Mouse (Mus musculus) cortical plate, adult 2 months (tissue): ENCODE results near the gene Trim8. TPM values are rescaled to one million over a fixed set of nuclear protein-coding genes. Genes with fewer than 3 reads are reported as not detected.
A peak's percentile ranks its signal among the peaks of the same experiment; 100 is the strongest.

Experiments
- H3K27ac ChIP-seq: fragments of 200-500 bp; 2 replicates; pipeline ENCODE4 v1.5.1; 2012; ENCODE audit warnings: low read length, control low read depth, inconsistent platforms; ENCODE audit not compliant: insufficient read depth
- H3K4me1 ChIP-seq: fragments of 200-500 bp; 2 replicates; pipeline ENCODE4 v1.6.1; 2011; ENCODE audit warnings: low read length; ENCODE audit not compliant: control insufficient read depth, insufficient read depth
- H3K4me3 ChIP-seq: fragments of 200-500 bp; 2 replicates; pipeline ENCODE4 v1.5.1; 2011; ENCODE audit warnings: mild to moderate bottlenecking, low read length, control low read depth; ENCODE audit not compliant: insufficient read depth
- CTCF ChIP-seq: fragments of 200-500 bp; IDR thresholded peaks from 2 replicates; pipeline ENCODE4 v1.5.1; 2011; ENCODE audit warnings: mild to moderate bottlenecking, control low read depth, low read length; ENCODE audit not compliant: insufficient read depth; ENCODE audit errors: extremely low read depth
- POLR2A ChIP-seq: fragments of 200-500 bp; IDR thresholded peaks from 2 replicates; pipeline ENCODE4 v1.6.1; 2011; ENCODE audit warnings: mild to moderate bottlenecking, low read length, control low read depth; ENCODE audit not compliant: insufficient read depth; ENCODE audit errors: extremely low read depth
- polyA plus RNA-seq: library from polyadenylated mRNA; depleted of rRNA; stranded (reverse); fragments of >200 nt; gene quantifications from 2 replicates; pipeline ENCODE4 v1.2.3, GENCODE M21; 2012; rRNA removed

The Trim8 gene
- polyA plus RNA-seq = 44.7 and 47.1 TPM in 2 replicates

DNA sequence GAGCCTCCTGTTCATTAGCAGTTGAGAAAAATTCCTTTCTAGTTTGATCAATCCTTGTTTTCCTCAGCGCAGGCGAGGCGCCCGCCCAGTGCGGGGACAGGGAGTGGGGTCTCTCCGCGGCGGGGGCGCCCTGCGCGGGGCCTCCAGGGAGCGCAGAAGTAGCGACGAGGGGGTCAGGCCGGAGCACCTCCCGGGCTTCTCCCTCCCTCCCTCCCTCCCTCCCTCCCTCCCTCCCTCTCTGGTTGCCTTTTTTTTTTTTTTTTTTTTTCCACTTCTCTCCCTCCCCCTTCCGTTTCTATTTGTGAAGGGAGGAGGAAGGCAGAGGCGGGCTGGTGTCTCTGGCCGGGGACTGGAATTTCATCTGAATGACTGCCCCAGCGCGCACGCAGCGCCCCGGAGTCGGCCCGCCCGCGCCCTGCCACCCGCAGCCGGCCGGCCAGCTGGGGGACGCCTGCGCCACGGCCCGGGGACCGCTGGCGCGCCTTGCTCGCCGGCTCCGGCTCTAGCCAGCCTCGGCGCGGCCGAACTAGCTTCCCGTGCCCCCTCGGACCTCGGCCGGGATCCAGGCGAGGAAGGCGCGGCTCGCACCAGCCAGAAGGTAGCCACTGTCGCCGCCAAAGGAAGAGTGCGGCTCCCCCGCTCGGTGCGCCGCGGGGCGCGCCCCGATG, at the start of gene Trim8:
Trim8 (plus strand) TSS at position 302 of the 668 bp plus-strand sequence.
- peak within 1 kb of the TSS; percentile 100 for H3K27ac ChIP-seq
- peak within 1 kb of the TSS; percentile 84 for H3K4me3 ChIP-seq
- H3K4me1 ChIP-seq = peaks cover 11% of the 10 kb centered on the region
- peak; percentile 52; the same call in 1 of the 2 replicates for TF ChIP-seq POLR2A
- no peak for TF ChIP-seq CTCF

DNA sequence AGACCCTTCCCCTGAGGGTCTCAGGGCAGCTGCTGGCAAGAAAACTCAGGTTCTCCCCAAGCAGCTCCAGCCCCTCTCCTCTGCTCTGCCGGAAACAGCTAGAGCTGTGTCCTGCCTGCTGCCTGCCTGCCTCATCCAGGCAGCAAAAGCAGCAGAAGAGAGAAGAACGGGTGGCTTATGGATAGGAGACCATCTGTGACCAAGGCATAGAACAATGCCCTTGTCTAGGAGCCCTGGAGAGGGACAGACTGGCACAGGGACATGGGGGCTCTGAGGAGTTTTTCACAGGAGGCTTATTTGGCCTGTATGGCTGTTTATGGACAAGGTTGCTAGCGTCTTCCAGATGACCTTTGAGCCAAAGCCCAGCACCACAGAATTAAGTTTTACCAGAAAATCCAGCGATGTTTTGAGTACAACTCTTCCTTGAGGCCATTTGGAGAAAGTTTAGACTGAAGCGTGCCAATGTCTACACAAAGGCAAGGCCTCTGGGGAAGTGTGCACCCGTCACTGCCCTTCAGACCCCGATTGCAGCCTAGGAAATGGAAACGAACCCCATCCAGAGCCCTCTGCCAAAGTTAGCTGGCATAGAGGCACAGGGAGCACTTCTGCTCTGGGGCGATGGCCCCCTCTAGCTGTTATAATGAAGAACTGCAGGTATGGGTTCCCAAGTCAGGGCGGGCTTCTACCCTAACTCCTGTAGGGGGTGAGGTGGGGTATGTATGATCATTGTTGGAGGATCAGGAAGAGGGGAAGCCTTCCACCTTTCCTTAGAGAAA, 49.3 kb upstream of the Trim8 start:
- H3K4me3 ChIP-seq = no peak overlapping the region
- no peak for TF ChIP-seq POLR2A
- TF ChIP-seq CTCF = peak; percentile 84
- peak overlapping the region; percentile 8; the same call in 1 of the 2 replicates for H3K27ac ChIP-seq
- H3K4me1 ChIP-seq = no peaks in the 10 kb centered on the region

DNA sequence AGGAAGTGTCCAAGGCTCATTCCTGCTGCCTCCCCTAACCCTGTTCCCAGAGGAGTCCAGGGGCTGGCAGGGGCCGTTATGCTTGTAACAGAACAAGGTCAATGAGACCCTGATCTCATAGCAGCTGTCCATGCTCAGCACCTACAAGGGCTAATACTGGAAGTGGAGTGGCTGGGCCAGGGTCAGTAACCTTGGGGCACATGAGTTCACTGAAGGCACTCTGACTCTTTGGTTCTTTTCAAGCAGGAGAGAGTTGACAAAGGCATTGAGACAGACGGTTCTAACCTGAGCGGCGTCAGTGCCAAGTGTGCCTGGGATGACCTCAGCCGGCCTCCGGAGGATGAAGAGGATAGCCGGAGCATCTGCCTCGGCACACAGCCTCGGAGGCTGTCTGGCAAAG, 48.6 kb upstream of the Trim8 start:
- TF ChIP-seq CTCF (no peak), POLR2A (no peak)
- no peak overlapping the region for H3K27ac ChIP-seq

DNA sequence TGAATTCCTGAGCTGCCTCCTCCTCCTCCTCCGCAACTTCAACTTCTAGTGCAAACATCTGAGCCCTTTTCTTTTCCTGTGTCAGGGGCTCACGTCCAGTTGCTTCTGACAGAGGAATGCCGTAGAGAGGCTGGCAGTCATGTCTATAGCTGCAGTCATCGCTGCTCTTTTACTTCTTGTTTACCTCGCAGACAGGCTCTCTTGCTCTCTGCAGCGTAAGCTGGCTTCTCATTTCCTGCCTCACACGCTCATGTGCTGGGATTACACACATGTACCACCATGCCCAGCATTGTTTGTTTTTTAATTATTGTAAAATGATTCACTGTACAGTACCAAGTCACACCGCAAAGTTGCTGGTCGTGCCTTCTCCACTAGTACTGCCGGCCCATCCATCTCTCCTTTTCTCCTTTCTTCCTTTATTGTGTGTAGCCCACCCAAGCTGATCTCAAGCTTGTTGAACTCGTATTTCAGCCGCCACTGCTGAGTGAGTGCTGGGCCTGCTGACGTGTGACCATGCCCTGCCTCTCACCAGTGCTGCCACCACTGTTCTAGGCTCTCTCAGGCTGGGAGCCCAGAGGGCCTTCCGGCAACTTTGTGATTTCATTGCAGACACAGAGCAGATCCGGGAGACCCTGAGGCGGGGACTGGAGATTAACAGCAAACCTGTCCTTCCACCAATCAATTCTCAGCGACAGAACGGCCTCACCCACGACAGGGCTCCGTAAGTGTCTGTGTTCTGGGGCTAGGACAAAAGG, 47.2 kb upstream of the Trim8 start:
- H3K27ac ChIP-seq = peak overlapping the region; percentile 32
- H3K4me1 ChIP-seq = no peaks in the 10 kb centered on the region
- TF ChIP-seq POLR2A (no peak), CTCF (no peak)
- no peak overlapping the region for H3K4me3 ChIP-seq

More for the DNA sequence above, 48.6 kb upstream of the Trim8 start:
- H3K4me1 ChIP-seq = no peaks in the 10 kb centered on the region
- H3K4me3 ChIP-seq = no peak overlapping the region

DNA sequence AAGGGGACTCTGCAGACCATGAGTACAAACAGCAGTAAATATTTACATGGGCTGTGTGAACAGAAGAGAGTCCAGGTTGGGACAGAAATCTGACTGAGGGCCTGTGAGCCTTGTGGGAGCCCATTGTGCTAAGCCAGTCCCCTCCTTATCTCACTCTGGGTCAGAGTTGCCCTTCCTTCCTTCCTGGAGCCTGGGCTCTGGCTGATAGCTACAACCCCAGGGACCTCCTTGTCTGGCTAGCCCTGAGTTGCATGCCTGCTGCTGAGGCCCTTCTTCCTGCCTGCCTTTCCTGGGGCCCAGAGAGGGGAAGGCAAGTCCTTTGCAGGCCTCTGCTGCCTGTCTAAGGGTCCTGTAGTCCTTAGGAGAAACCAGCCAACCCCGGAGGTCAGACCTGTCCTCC, 46.5 kb upstream of the Trim8 start:
- peaks cover 2% of the 10 kb centered on the region; the same call in 1 of the 2 replicates for H3K4me1 ChIP-seq
- H3K27ac ChIP-seq = peak overlapping the region; percentile 32

DNA sequence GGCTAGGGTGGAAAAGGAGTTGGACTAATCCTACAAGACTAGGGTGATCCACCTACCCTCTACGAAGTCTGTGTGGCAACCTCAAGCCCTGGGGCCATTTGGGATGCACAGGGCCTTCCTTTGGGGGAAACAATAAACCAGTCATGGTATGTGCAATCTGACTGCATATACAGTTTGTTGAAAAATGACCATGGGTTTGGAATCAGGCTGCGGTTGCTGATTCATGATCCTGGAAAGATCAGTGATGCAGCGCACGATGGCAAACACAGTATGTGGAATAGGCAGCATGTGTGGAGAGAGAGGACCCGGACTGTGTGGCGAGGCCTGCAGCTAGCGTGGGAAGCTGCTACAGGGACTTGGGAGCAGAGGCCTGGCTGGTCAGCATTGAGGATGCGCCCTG, 45.9 kb upstream of the Trim8 start:
- H3K4me3 ChIP-seq = no peak overlapping the region
- no peak for TF ChIP-seq POLR2A
- no peak for TF ChIP-seq CTCF
- H3K27ac ChIP-seq = peak overlapping the region; percentile 32; the same call in 1 of the 2 replicates
- H3K4me1 ChIP-seq = peaks cover 2% of the 10 kb centered on the region; the same call in 1 of the 2 replicates

More for the DNA sequence above, 46.5 kb upstream of the Trim8 start:
- H3K4me3 ChIP-seq = no peak overlapping the region
- no peak for TF ChIP-seq POLR2A

DNA sequence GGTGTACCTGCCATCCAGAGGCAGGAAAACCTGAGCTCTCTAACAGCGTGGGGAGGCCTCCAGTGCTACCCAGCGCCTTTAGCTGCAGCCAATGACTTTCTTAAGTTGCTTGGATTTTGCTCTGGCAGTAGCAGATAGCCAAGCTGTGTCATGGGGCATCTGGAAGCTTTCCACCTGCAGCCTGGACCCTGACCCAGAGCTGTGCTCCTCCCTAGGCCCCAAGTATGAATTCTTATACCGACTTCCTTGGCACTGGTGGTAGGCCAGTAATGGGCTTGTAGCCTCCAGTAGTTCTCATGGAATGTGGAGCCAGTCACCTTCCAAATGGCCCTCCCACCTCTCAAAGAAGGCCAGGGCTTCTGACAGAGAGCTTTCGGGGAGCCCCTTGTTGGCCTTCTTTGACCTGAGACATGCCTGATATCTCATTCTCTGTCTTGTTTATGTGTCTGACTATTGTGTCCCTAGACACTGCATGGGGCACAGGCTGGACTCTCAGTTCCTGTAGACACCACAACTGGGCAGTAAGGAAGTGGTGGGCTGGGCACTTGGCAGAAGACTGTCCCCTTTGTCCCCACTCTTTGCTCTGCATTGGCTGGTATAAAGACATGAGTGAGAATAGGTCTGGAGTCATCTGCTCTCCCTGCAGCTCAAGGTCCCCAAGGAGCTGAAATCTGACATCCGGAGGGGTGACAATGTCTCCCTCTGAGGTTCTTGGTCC, 45.3 kb upstream of the Trim8 start:
- Histone ChIP-seq H3K27ac (peak overlapping the region; percentile 42), H3K4me3 (no peak overlapping the region), H3K4me1 (peaks cover 2% of the 10 kb centered on the region; the same call in 1 of the 2 replicates)
- no peak for TF ChIP-seq CTCF
- TF ChIP-seq POLR2A = no peak

DNA sequence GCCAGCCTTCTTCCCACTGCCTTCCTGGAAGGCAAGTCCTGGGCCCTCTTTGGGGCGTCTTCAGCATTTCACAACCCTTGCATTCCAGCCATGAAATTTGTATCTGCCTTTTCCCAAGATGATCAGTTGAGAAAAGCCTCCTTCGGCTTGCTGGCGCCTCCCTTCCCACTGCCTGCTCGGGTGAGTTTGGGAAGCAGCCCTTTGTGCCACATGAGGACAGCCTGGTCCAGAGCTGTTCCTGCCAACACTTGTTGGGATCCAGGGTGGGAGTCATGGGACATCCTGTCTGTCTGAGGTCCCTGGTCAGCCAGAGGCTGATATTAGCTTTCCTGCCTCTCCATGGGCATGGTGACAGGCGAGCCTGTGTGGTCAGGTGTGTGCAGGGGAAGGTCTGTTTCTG, 43.7 kb upstream of the Trim8 start:
- TF ChIP-seq POLR2A = no peak
- TF ChIP-seq CTCF = no peak
- no peak overlapping the region for H3K4me3 ChIP-seq
- peaks cover 2% of the 10 kb centered on the region; the same call in 1 of the 2 replicates for H3K4me1 ChIP-seq

DNA sequence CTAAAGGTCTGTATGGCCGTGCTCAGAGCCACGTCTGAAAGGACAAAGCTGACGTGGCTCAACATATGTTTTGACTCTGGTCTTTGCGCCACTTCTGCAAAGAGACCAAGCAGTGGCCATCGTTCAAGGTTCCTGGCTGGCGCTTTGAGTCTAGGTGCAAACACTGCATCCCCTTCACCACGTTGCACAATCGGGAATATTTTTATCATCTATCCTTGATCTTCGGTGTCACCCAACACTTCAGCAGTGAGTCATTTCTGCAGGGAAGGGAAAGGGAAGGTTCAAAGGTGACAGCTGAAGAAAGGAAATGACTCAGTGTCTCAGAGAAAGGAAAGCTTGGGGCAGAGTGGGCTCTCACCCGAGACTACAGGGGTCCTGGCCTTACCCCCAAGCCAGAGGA, 42.2 kb upstream of the Trim8 start:
- H3K4me3 ChIP-seq = no peak overlapping the region
- TF ChIP-seq CTCF (no peak), POLR2A (no peak)
- peaks cover 2% of the 10 kb centered on the region; the same call in 1 of the 2 replicates for H3K4me1 ChIP-seq
- H3K27ac ChIP-seq = no peak overlapping the region

More for the DNA sequence above, 43.7 kb upstream of the Trim8 start:
- no peak overlapping the region for H3K27ac ChIP-seq
